Mouse (Mus musculus) limb, embryonic 11.5 days (tissue): ENCODE results near the gene Phf20. TPM values are rescaled to one million over a fixed set of nuclear protein-coding genes. Genes with fewer than 3 reads are reported as not detected.
"Not testable (repeated sequence)": the region's sequence is repeated elsewhere in the genome, so short reads cannot be mapped to it uniquely, and the experiment has no call there.

Experiments
- ATAC-seq: fragments of 200-750 bp; cut with Nextera tagmentation; 2 replicates; pipeline ENCODE4 v1.8.0; 2017; ENCODE audit warnings: low read depth; ENCODE audit not compliant: insufficient number of reproducible peaks, low FRiP score, low TSS enrichment
- DNase-seq: peaks from one replicate; pipeline ENCODE4 v3.0.0-alpha.2; 2015; ENCODE audit warnings: low spot score
- H3K27ac ChIP-seq: fragments of 300-500 bp; sonication (generic); replicated peaks from 2 replicates; pipeline ENCODE4 v1.5.1; 2014; ENCODE audit warnings: low read depth, mild to moderate bottlenecking, low read length
- H3K27me3 ChIP-seq: fragments of 300-500 bp; sonication (generic); 2 replicates; pipeline ENCODE4 v1.6.1; 2014; ENCODE audit warnings: mild to moderate bottlenecking, low read length, mixed read lengths; ENCODE audit not compliant: control insufficient read depth, insufficient read depth
- H3K36me3 ChIP-seq: fragments of 300-500 bp; sonication (generic); 2 replicates; pipeline ENCODE4 v1.6.1; 2014; ENCODE audit warnings: mild to moderate bottlenecking, low read length, moderate library complexity, mixed read lengths; ENCODE audit not compliant: control insufficient read depth, insufficient read depth
- H3K4me1 ChIP-seq: fragments of 300-500 bp; sonication (generic); 2 replicates; pipeline ENCODE4 v1.6.1; 2014; ENCODE audit warnings: low read length, mixed read lengths; ENCODE audit not compliant: control insufficient read depth, insufficient read depth
- H3K4me2 ChIP-seq: fragments of 300-500 bp; sonication (generic); 2 replicates; pipeline ENCODE4 v1.6.1; 2014; ENCODE audit warnings: low read depth, mild to moderate bottlenecking, moderate library complexity; ENCODE audit not compliant: severe bottlenecking
- H3K4me3 ChIP-seq: fragments of 300-500 bp; sonication (generic); 2 replicates; pipeline ENCODE4 v1.5.1; 2014; ENCODE audit warnings: low read depth, low read length
- H3K9ac ChIP-seq: fragments of 300-500 bp; sonication (generic); 2 replicates; pipeline ENCODE4 v1.6.1; 2014; ENCODE audit warnings: mild to moderate bottlenecking, low read length
- H3K9me3 ChIP-seq: fragments of 300-500 bp; sonication (generic); 2 replicates; pipeline ENCODE4 v1.6.1; 2016; ENCODE audit warnings: low read length; ENCODE audit not compliant: control insufficient read depth
- WGBS: fragments of 180-500 bp; shearing (Covaris S2); extraction: QIAGEN DNeasy Blood & Tissue Kit; methylation state at CpG from one replicate; pipeline ENCODE4 v1.1.7; 2014; 5-methylcytosine and 5-hydroxymethylcytosine counted together
- polyA plus RNA-seq: library from polyadenylated mRNA; unstranded; fragments of >200 nt; fragmentation: Nextera tagmentation; extraction: Ambion mirVana; gene quantifications from 2 replicates; pipeline ENCODE4 v1.2.1, GENCODE M21; 2014

Gene Phf20
- polyA plus RNA-seq, 1 experiment from 2014 or later = 81.0 TPM

GRCm38 (mm10) chr2:156222100-156222499 lies 25.8 kb downstream of the Phf20 start:
- Histone ChIP-seq H3K36me3 (peaks cover 2% of the 10 kb centered on the region; the same call in 1 of the 2 replicates), H3K4me1 (no peaks in the 10 kb centered on the region), H3K27me3 (no peaks in the 10 kb centered on the region), H3K9me3 (no peaks in the 10 kb centered on the region), H3K27ac (no peak overlapping the region), H3K4me3 (no peak overlapping the region), H3K9ac (no peak overlapping the region), H3K4me2 (no peak overlapping the region)
- DNase-seq = no peak
- no peak for ATAC-seq

- no peaks in the 10 kb centered on the region for H3K4me1 ChIP-seq
- H3K9me3 ChIP-seq = no peaks in the 10 kb centered on the region
- ATAC-seq (no peak), DNase-seq (no peak)
- no peak overlapping the region for H3K4me2 ChIP-seq
- H3K9ac ChIP-seq = no peak overlapping the region
- H3K4me3 ChIP-seq = no peak overlapping the region
- peaks cover 2% of the 10 kb centered on the region; the same call in 1 of the 2 replicates for H3K36me3 ChIP-seq
- WGBS = 90% methylated on average over 5 of the region's 5 CpGs
- no peak overlapping the region for H3K27ac ChIP-seq
- no peaks in the 10 kb centered on the region for H3K27me3 ChIP-seq
Measured at GRCm38 (mm10) chr2:156224043-156224442, 27.8 kb downstream of the Phf20 start.

GRCm38 (mm10) chr2:156227689-156228088 lies 31.4 kb downstream of the Phf20 start:
- H3K9me3 ChIP-seq = no peaks in the 10 kb centered on the region
- H3K4me2 ChIP-seq = no peak overlapping the region
- ATAC-seq (no peak), DNase-seq (no peak)
- H3K4me1 ChIP-seq = no peaks in the 10 kb centered on the region
- H3K27ac ChIP-seq = no peak overlapping the region
- peaks cover 2% of the 10 kb centered on the region; the same call in 1 of the 2 replicates for H3K36me3 ChIP-seq
- H3K4me3 ChIP-seq = no peak overlapping the region
- no peak overlapping the region for H3K9ac ChIP-seq
- 91% methylated on average over 1 of the region's 1 CpGs for WGBS
- H3K27me3 ChIP-seq = no peaks in the 10 kb centered on the region

- no peak for ATAC-seq
- peaks cover 2% of the 10 kb centered on the region; the same call in 1 of the 2 replicates for H3K36me3 ChIP-seq
- 95% methylated on average over 1 of the region's 1 CpGs for WGBS
- no peak overlapping the region for H3K4me3 ChIP-seq
- no peak overlapping the region for H3K9ac ChIP-seq
- no peak overlapping the region for H3K4me2 ChIP-seq
- H3K27me3 ChIP-seq = no peaks in the 10 kb centered on the region
- 0 out of 2 replicates have a peak, but pooled peaks cover under 1% of the 10 kb centered on the region for H3K4me1 ChIP-seq
- no peak for DNase-seq
- H3K9me3 ChIP-seq = no peaks in the 10 kb centered on the region
- no peak overlapping the region for H3K27ac ChIP-seq
Measured at GRCm38 (mm10) chr2:156229171-156229570, 32.9 kb downstream of the Phf20 start.

- DNase-seq = no peak
- Histone ChIP-seq H3K27ac (no peak overlapping the region), H3K9me3 (no peaks in the 10 kb centered on the region), H3K27me3 (no peaks in the 10 kb centered on the region), H3K4me1 (peaks cover 3% of the 10 kb centered on the region; the same call in 1 of the 2 replicates), H3K9ac (no peak overlapping the region), H3K36me3 (peaks cover 8% of the 10 kb centered on the region), H3K4me3 (no peak overlapping the region), H3K4me2 (no peak overlapping the region)
- no peak for ATAC-seq
Measured at GRCm38 (mm10) chr2:156231340-156231739, 35.1 kb downstream of the Phf20 start.

GRCm38 (mm10) chr2:156233275-156233948 lies 37.1 kb downstream of the Phf20 start:
- Histone ChIP-seq H3K4me1 (peaks cover 3% of the 10 kb centered on the region; the same call in 1 of the 2 replicates), H3K9ac (no peak overlapping the region), H3K9me3 (no peaks in the 10 kb centered on the region), H3K27ac (0 out of 2 replicates have a peak overlapping the region, but pooled peaks have one; percentile 2), H3K4me2 (no peak overlapping the region), H3K27me3 (no peaks in the 10 kb centered on the region), H3K4me3 (no peak overlapping the region), H3K36me3 (peaks cover 8% of the 10 kb centered on the region)
- WGBS = 60% methylated on average over 3 of the region's 3 CpGs
- DNase-seq (no peak), ATAC-seq (no peak)

- not testable (repeated sequence) for H3K4me2 ChIP-seq, H3K9ac ChIP-seq, ATAC-seq, H3K4me1 ChIP-seq, H3K27ac ChIP-seq, H3K9me3 ChIP-seq, H3K4me3 ChIP-seq, H3K36me3 ChIP-seq, H3K27me3 ChIP-seq
- peak; percentile 28 for DNase-seq
- WGBS = 30% methylated on average over 2 of the region's 2 CpGs
Measured at GRCm38 (mm10) chr2:156234016-156234415, 37.8 kb downstream of the Phf20 start.

GRCm38 (mm10) chr2:156235847-156236246 lies 39.6 kb downstream of the Phf20 start:
- WGBS = 89% methylated on average over 4 of the region's 4 CpGs
- Histone ChIP-seq H3K9me3 (no peaks in the 10 kb centered on the region), H3K36me3 (peaks cover 8% of the 10 kb centered on the region), H3K27me3 (no peaks in the 10 kb centered on the region), H3K4me3 (no peak overlapping the region), H3K4me2 (no peak overlapping the region), H3K9ac (no peak overlapping the region), H3K27ac (no peak overlapping the region), H3K4me1 (peaks cover 3% of the 10 kb centered on the region; the same call in 1 of the 2 replicates)
- no peak for ATAC-seq
- no peak for DNase-seq

GRCm38 (mm10) chr2:156241662-156242061 lies 45.4 kb downstream of the Phf20 start:
- peaks cover 6% of the 10 kb centered on the region; the same call in 1 of the 2 replicates for H3K36me3 ChIP-seq
- 93% methylated on average over 2 of the region's 2 CpGs for WGBS
- ATAC-seq = no peak

More at GRCm38 (mm10) chr2:156241662-156242061, 45.4 kb downstream of the Phf20 start:
- Histone ChIP-seq H3K4me1 (no peaks in the 10 kb centered on the region), H3K27ac (no peak overlapping the region), H3K9ac (no peak overlapping the region), H3K4me3 (no peak overlapping the region), H3K27me3 (no peaks in the 10 kb centered on the region), H3K9me3 (no peaks in the 10 kb centered on the region), H3K4me2 (no peak overlapping the region)
- DNase-seq = no peak
